Mouse (Mus musculus) right cerebral cortex, postnatal 10 days (tissue): ENCODE measurements around the gene Zfp423.
A peak's percentile ranks its signal among the peaks of the same experiment; 100 is the strongest.
"Not testable (repeated sequence)": the region's sequence is repeated elsewhere in the genome, so short reads cannot be mapped to it uniquely, and the experiment has no call there.

Experiments
- DNase-seq, 2 experiments: peaks; one replicate each; pipeline ENCODE4 v3.0.0; 2021; ENCODE audit warnings: low spot score in 2 of 2

Zfp423 gene

DNA sequence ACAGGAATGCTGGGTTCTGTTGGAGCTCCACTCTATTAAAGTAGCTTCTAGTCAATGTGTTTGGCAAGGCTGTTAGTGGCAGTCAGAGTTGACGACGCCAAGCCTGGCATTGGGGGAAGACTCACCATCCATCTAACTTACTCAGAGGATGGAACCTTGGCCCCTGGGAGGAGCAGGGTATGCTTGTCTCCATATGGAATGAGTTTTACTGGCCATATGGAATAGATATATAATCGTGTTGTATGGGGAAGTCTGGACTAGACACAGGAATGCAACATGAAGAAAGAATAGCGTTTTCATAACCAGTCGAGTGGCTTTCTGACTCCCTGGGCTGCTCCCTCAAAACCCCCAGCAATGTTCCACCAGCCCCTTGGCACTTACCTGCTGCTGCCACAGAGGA lies 55.3 kb downstream of the Zfp423 start:
- DNase-seq: no peak

DNA sequence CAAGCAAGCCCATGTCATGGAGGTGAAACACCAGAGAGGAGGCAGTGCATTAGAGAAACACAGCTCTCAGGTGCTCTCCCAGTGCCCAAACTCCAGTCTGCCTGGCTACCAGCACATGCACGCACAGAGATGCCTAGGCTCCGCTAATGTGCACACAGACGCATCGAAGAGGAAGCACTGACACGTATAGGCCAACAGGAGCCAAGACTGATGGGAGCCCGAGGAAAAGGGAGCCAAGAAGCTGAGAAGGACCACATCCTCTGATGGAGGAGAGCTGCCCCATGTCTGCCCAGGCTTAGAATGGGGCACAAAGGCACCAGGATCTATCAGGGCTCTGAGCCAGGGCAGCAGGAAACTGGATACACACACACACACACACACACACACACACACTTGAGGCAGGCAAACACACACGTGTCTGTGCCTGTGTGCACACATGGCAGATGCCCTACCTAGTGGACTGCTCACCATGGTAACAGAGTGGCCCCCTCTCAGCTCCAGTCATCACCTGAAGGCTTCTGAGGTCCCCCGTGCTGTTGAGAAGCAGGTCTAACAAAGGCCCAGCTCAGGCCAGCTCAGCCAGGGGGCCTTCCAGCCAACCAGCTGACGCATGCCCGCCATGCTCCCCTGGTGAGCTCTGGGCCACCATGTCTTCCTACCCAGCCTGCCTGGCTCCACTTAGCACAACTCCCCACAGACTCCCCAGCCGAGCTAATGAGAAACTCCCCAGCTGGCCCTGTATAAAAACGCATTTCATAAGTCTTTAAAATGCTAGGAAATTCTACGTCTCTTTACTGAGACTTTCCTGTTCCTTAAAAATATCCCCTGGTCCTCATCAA lies 64.0 kb downstream of the Zfp423 start:
- no peak for DNase-seq

DNA sequence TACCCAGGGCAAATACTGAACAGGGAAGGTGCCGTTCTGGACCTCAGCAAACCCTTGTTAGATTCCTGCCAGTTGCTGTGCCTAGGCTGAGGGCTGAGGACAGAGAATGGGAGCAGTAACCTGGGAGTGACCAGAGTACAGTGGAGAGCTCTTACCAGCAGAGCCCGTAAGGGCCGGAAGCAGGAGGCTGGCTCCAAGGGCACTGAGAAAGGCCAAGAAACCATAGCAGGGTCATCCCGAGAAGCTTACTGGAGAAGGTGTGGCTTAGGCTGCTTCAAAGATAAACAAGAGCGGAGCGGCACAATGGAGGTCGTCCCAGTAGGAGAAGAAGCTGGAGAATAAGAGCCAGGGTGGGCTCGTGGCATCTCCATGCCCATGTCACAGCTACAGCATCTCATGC lies 65.1 kb downstream of the Zfp423 start:
- no peak for DNase-seq

DNA sequence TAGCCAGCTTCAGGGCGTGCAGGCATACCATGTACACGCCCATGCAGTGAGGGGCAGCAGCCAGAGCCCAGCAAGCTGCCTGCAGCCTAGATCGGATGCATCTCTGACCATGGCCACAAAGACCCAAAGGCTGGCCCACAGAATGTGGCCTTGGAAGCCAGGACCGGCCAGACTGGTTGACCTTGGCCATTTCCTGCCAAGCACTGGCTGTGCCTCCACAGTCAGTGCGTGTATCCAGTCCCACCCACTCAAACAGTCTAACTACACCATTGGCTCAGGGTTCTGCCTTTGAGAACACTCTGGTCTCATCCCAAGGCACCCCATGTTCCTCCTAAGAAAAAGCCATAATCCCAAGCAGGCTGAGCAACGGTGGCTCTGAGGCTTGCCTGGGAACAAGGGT lies 65.8 kb downstream of the Zfp423 start:
- no peak for DNase-seq

DNA sequence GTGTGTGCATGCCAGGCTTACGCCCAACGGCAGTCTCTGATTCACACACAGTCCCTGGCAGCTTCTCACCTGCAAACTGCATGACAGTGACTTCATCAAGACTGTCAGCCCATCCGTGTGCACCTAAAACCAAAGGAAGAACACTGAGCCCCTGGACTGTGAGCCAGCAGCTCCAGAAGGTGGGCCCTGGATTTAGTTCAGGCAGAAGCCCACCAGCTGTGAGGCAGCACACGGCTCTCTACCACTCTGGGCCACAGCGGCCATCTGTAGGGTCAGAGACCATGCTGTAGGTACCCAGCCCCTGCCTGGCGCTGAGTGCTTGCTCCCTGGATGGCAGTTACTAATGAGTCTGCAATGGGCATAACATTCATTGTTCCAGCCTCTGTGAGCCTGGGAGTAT lies 66.5 kb downstream of the Zfp423 start:
- no peak for DNase-seq

DNA sequence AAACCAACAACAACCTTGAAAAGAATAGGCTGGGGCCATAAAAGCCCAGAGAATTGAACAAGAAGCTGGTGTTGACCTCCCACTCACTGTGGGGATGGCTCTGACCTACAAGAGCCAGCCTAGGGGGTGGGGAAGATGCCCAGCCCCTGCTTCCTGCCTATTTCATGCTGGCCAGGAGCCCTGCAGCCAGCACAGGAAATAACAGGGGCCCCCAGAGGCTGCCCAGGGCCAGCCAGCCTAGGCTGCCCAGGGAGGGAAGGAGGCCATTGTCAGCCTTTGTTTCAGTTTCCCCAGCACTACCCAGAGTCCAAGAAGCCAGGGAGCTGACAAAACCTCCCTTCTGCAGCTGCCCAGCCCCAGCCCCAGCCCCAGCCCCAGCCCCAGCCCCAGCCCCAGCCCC lies 67.5 kb downstream of the Zfp423 start:
- DNase-seq: no peak

DNA sequence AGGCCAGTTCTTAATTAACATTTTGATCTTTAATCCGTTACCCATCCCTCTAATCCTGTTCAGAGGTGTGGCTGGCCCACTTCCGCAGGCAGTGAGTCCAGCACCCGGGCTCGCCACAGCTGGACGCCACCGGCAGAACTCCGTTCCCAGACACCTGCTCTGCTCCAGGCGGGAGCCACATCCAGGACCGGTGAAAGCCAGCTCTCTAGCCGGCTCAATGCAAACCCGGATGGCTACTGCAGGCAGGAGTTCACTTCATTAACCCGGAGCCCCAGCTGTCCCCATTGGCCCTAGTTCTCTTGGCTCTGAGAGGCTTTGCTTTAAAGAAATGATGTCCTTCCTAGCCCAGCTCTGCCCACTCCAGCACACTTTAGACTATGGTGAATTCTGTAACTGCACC lies 71.4 kb downstream of the Zfp423 start:
- DNase-seq: no peak

DNA sequence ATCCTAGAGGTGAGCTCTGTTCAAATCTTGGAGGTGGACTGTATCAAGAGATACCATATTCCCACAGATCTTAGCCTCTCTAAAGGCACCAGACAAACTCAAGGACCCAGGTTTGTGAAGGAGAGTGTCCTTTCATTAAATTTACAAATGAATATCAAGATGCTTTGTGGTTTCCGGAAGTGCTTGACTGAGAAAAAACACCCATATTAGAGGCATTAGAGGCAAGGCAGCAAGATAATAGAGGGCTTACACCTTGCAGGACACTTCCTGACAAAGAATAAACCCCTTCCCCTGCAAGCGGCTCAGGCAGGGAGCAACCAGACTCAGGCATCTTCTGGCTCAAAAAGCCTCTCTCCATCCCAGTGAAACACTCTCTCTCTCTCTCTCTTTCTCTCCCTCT lies 78.3 kb downstream of the Zfp423 start:
- DNase-seq: no peak

DNA sequence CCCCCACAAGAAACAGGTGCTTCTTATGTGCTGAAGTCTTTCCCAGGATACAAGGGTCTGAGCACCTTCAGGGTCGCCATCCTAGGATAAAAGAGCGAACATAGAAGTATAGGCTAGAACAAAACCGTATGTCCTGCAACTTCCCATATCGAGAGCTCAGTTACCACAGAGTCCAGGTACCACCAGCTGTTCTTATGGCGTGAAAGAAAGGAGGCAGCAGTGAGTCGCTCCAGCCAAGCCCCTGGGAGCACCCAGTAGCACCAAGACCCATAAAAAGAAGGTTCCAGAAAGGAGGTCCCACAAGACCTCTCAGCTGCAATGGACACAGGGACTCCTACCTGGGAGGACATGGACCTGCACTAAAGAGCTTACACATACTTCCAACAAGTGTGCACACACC lies 83.5 kb downstream of the Zfp423 start:
- DNase-seq: no peak

DNA sequence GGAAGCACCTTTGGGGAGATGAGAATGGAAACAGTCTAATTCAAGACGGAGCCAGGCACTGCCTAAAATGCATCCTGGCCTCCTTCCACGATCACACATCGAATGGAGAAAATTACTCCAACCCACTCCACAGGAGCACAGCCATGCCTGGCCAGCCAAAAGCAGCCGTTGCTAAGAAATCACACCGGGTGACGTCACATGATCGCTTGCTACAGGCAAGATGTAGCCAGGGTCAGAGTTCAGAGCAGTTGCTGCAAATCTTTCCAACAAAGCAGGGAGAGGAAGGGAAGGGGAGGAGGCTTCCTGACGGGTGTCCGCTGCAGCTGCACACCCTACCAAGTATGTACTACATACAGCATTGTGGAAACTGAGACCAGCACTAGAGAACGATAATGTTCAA lies 83.9 kb downstream of the Zfp423 start:
- DNase-seq: peak; percentile 74 to 86

DNA sequence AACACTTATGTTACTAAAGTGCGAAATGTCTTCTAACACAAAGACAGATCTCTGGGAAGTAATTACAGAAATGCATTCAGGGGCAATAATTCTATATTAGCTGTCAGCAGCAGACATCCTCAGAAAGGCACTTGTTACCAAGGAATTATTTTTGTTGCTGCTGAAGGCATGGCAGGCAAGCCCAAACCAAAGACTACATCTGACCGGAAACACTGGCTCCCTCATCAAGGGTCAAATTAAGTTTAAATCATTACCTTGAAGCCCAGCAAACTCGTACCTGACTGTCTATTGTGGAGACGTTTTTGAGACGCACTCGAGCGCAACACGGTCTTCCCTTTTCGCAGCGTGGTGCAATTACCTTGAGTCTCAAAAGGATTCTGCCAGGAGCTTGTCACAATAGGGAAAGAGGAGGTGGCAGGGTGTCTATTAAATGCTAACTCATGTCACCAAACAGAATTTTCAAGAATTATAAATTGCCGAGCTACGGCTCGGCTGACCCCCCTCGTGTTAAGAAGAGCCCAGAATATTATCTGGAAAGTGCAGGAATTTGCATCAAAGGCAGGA lies 86.3 kb downstream of the Zfp423 start:
- DNase-seq: no peak

DNA sequence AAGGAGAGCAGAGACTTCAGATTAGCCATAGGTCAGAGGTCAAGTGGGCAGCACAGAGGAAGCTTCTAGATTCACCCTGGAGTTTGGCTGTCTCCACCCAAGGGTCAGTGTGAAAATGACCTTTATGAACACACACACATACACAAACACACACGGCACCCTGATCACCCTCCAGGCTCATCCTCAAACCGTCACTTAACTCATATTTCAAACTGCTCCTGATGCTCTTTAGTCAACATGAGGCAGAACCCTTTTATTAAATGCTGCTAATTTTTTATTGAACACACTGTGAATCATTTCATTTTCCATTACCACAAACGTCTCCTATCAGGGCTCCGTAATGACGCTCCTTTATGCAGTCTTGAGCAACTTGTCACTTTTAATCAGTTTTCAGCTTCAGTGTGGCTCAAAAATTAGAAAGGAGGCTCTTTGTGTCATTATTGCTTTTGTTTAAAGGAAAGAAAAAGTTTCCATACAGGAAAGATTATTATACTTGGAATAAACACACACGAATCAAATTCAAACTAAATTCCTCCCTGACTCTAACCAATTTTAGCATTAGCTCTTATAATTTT lies 87.0 kb downstream of the Zfp423 start:
- no peak for DNase-seq

DNA sequence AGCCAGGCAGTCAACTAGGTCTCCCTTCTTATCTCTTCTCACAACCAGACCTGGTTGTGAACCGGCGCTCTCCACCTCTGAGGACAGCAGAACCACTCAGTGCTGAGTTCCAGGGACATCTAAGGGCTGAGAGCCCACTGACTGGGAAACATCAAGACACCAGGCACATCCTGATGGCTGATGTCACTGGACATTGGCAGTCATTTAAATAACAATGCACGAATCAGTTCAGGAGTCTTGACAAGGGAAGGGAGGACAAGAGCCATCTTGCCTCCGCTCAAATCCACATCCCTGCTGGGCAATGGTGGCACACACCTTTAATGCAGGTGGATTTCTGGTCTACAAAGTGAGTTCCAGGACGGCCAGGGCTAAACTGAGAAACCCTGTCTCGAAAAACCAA lies 92.8 kb downstream of the Zfp423 start:
- DNase-seq: no peak

DNA sequence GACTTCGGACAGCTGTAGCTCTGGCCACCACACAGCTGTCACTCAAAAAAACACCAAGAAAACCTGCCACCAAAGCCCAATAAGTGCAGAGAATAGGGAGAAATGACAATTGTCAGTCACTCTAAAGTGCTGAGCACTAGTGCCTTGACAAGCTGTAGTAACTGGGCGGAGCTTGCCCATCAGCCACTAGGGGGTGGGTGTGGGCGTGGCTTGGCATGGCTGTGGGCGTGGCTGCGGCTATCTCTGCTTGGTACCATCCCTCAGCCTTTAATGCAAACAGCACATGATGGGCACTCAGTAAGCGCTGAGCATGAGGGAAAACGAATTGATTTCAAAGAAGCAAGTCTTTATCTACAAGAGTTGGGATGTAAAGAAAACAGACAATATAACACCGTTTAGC lies 95.2 kb downstream of the Zfp423 start:
- DNase-seq: no peak

DNA sequence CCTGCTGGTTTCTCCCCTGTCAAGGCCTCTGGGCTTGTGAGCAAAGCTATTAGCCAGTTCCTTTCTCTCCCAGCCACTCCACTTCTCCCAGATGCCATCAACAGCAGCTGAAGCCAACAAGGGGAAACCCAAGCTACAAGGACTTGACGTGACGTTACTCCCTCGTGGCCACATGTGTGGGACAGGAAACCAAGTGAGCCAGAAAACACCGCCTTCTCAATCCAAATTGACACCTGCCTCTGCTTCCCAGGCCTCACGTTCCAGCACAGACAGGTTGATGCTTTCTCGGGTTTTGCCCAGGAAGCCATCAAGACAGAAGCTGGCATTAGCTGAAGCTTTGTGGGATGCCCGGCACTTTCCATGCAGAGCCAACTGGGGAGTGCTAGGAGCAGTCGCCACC lies 96.3 kb downstream of the Zfp423 start:
- DNase-seq: no peak

DNA sequence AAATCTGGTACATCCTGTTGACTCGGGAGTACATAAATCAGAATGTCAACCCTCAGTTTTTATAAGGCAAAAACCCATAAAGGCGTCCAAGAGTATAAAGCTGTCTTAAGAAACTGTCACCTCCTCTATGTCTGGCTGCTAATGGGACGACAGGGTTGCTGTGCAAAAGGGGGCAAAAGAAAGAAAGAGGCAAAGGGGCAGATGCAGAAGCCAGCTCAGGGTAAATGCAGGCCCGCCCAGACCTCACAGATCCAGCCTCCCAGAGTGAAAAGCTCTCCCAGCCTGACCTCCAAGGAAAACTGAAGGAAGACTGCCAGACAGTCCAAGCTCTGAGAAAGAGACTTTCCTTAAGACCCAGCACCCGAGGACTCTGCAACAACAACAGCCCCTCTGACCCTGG lies 97.7 kb downstream of the Zfp423 start:
- DNase-seq: no peak

DNA sequence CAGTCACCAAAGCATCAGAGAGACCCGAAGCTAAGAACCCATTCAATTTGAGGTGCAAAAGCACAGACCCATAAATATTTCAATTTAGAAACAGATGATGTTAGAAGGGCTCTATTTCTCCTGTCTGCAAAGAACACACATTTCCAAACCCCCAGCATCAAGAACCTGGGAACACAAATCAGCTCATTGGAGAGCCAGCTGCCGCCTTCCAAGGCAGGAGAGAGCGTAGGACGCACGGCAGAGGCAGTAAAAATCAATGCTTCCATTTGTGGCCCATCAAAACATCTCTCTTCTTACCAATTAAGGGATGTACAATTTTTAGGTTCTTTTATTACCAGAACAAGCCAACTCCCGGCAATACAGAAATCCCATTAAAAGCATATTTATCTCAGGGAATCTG lies 98.5 kb downstream of the Zfp423 start:
- no peak for DNase-seq

DNA sequence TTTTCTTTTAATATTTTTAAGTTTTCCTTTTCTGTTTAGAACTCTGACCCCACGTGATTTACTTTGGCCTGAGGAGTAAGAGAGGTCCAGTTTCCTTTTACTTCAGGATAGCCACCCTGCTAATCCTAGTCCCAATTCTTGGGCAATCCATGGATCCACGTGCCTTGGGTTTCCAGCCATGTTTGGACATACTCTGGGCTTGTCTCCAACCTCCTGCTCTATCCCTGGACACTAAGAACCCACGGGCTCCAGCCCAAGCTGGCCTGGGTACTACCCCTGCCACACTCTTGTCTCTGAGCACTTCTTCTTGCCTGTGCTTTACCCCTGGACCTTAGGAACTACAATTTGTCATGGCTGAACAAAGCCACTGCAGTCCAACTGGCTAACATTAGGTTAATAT lies 107.5 kb downstream of the Zfp423 start:
- DNase-seq: no peak

DNA sequence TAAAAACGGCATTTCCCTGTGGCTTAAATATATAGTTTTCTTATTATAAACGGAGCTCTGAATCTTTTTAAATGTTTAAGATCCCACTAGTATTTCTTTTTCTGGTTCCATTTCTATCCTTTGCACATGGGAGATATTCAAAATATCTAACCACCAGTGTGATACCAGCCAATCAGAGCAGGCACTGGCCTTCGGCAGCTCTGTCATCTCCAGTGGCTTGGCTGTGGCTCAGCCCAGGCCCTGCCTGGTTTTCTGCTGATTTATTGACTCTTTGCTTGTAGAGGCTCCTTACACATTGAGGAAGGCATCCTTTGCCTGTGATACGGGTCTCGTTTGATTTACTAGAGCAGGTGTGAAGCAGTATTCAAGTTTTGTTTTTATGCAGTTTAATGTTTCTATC lies 108.0 kb downstream of the Zfp423 start:
- DNase-seq: peak; percentile 51 to 76

DNA sequence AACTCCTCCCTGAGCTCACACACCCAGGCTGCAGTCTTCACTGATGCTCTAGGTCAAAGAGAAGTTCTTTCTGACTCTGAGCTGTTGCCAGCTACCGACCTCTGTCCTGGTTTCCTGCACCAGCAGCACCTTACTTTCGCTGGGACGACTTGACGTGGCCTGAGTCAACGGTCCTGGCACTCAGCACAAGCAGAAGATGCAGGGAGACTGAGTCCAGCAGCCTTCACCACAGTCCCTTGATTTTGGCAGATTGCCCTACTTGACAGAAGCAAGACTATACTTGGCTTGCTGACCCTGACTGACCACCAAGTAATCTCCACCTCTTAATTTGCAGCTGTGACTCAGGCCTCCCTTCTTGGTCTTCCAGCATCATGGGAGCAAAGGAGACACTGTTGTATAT lies 110.6 kb downstream of the Zfp423 start:
- DNase-seq: no peak

DNA sequence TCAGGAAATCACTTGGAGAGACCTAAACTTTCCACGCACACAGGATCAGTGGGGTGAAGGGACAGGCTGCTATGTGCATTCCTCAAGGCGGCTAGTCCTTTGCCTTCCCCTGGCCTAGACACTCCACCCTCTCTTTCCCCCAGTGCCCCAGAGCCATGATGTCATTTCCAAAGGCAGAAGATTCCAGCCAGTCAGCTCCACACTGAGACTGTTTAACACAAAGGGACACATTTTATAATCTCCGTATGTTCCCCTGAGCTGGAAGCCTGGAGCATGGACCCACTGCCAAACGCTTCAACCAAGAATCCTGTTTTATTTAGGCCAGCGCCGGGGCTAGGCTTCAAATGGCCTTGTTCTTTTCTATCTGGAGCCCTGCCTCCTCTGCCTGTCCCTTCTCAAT lies 111.6 kb downstream of the Zfp423 start:
- DNase-seq: peak; percentile 65 to 70

DNA sequence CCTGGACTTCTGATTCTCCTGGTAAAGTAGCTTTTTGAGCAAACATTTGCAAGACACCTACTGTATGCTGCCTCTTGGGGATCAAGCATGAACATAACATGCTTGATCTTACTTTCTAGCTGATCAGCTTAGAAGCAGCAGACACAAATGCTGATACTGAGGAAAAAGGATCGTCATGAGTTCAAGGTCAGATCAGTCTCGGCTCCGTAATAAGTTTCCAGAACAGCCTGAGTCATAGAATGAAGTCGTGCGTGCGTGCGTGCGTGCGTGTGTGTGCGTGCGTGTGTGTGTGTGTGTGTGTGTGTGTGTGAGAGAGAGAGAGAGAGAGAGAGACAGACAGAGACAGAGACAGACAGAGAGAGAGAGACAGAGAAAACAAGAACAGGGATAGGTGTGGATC lies 117.3 kb downstream of the Zfp423 start:
- DNase-seq: not testable (repeated sequence)

DNA sequence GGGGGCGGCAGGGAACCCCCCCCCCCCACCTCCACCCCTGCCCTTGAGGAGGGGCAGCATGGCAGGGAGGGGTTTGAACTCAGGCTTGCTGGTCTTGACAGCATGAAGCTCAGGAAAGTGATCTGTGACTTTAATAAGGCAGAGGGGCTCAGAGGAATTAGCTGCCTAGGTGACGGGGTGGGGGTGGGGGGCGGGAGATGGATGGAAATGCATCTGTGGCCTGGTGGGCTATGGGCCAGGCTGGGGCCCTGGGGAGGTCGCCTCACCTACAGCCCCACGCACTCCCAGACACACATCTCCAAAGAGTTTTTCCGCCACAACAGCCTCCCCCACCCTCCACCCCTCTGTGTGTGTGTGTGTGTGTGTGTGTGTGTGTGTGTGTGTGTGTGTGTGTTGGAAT lies 122.1 kb downstream of the Zfp423 start:
- no peak for DNase-seq
